Mouse (Mus musculus): ENCODE measurements around the gene Kcnip4. TPM values are rescaled to one million over a fixed set of nuclear protein-coding genes. Genes with fewer than 3 reads are reported as not detected.

Kcnip4 gene
- total RNA-seq (2012; rRNA removed) (not detected in 2 replicates), polyA plus RNA-seq (2012; ENCODE audit: insufficient read depth in 1 of 2, insufficient read length in 2 of 2, low read depth in 1 of 2, low replicate concordance in 2 of 2, missing spikeins in 1 of 2) (under 1 TPM in 1 of 2 experiments, not detected in 1; 0.19 TPM)

DNA sequence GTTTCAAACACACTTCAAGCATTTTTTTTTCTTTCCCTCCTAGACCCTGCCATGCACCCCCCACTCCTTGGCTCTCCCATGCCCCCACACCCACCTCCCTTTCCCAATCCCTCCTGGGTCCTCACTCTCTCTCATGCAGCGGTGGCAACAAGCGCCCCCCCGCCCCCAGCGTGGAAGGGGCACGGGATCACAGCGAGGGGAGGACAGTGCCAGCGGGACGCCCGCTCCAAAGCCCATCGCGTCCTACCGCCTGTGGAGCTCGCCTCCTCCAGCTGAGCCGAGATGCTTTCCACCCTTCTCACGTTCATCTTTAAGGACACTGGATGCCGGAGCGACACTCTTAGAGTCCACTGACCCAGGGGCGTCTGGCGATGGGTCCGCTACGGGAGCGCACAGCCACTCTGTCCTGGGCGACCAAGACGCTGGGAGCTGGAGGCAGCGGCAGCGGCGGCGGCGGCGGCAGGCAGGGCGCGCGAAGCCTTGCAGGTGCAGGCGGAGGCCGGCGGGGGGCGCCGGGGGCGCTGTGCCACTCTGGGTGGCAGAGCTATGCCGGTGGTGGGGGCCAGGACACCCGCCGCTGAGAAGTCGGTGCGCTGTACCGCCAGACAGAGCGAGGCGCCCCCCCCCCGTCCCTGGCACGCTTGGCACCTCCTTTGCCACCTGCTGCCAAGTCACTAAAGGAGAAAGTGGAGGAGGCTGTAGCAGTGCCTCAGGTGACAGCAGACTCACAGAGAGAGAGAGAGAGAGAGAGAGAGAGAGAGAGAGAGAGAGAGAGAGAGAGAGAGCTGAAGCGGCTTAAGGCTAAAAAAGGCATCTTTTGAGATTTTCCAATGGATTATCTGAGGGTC is at the start of gene Kcnip4:
Gene Kcnip4 (minus strand): TSS at position 514 of the 848 bp plus-strand sequence.
- Histone ChIP-seq H3K9ac (ENCODE audit: control insufficient read depth, low read depth, low read length, poor library complexity, severe bottlenecking) (no peak within 1 kb of the TSS), H3K4me3 (ENCODE audit: control insufficient read depth in 1 of 2, insufficient read depth in 1 of 2, low read depth in 2 of 2, low read length in 2 of 2) (no peak within 1 kb of the TSS), H3K36me3 (ENCODE audit: control insufficient read depth in 1 of 2, insufficient read depth in 2 of 2, low read length in 2 of 2) (no peaks in the 10 kb centered on the region), H3K27ac (ENCODE audit: control insufficient read depth, low read depth, low read length) (no peak within 1 kb of the TSS), H3K4me1 (ENCODE audit: control insufficient read depth in 1 of 2, insufficient read depth in 2 of 2, low read length in 2 of 2) (no peaks in the 10 kb centered on the region), H3K79me2 (ENCODE audit: control insufficient read depth, insufficient read depth, low read length, poor library complexity) (no peaks in the 10 kb centered on the region), H3K9me3 (replicated peaks; ENCODE audit: insufficient read depth, low read length) (no peaks in the 10 kb centered on the region), H3K27me3 (ENCODE audit: control insufficient read depth in 1 of 2, insufficient read depth in 2 of 2, low read length in 2 of 2) (no peaks in the 10 kb centered on the region)
- TF ChIP-seq HCFC1 (IDR thresholded peaks at IDR 0.05; ENCODE audit: low read depth, low read length) (no peak), MYC (IDR thresholded peaks at IDR 0.05; ENCODE audit: low read depth, low read length) (no peak), GATA1 (IDR thresholded peaks at IDR 0.05; ENCODE audit: low read depth, low read length) (no peak), POLR2AphosphoS5 (IDR thresholded peaks at IDR 0.05; ENCODE audit: borderline replicate concordance, low read depth, low read length) (no peak), NRF1 (IDR thresholded peaks at IDR 0.05; ENCODE audit: insufficient read depth, low read depth, low read length, poor library complexity, severe bottlenecking) (no peak), CHD1 (IDR thresholded peaks at IDR 0.05; ENCODE audit: low read depth, low read length) (no peak), BHLHE40 (IDR thresholded peaks at IDR 0.05; ENCODE audit: borderline replicate concordance, low read depth, low read length) (no peak), ZC3H11A (IDR thresholded peaks at IDR 0.05; ENCODE audit: low read depth, low read length) (no peak), ZNF384 (IDR thresholded peaks at IDR 0.05; ENCODE audit: low read depth, low read length) (no peak), KAT2A (conservative IDR thresholded peaks at IDR 0.05; ENCODE audit: low read depth, low read length) (no peak), MYB (IDR thresholded peaks at IDR 0.05; ENCODE audit: low read depth, low read length) (no peak), NELFE (IDR thresholded peaks at IDR 0.05; ENCODE audit: low read depth, low read length) (no peak), MAX (IDR thresholded peaks at IDR 0.05; ENCODE audit: low read length) (no peak), USF2 (IDR thresholded peaks at IDR 0.05; ENCODE audit: borderline replicate concordance in 1 of 2, insufficient read depth in 1 of 2, low read depth in 1 of 2, low read length in 2 of 2) (no peak), POLR2AphosphoS2 (IDR thresholded peaks at IDR 0.05; ENCODE audit: low read length) (no peak), JUND (IDR thresholded peaks at IDR 0.05; ENCODE audit: low read depth, low read length) (no peak), RAD21 (IDR thresholded peaks at IDR 0.05; ENCODE audit: low read depth, low read length) (no peak)
- no peak for DNase-seq (ENCODE audit: low read depth, low spot score)

DNA sequence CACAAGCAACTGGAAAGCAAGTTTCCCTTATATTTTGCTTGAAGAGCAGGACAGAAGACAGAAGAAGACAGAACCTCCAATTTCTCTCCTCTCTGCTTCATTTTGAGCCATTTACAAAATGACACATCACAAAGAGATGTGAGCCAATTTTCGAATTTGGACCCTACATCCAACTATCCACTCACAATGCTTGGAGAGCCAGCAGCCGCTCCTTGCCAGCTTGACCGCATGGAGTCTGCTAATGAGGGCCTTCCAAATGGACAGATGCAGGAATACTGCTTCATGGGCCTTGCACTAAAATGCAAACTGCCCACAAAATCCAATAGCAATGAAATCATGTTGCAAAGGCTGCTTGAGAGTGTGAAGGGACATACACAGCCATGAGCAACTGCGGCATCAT is 47.2 kb upstream of the Kcnip4 start:
- no peak for DNase-seq (ENCODE audit: low read depth, low spot score)
- Histone ChIP-seq H3K4me3 (ENCODE audit: control insufficient read depth in 1 of 2, insufficient read depth in 1 of 2, low read depth in 2 of 2, low read length in 2 of 2) (no peak overlapping the region), H3K4me1 (ENCODE audit: control insufficient read depth in 1 of 2, insufficient read depth in 2 of 2, low read length in 2 of 2) (no peaks in the 10 kb centered on the region), H3K79me2 (ENCODE audit: control insufficient read depth, insufficient read depth, low read length, poor library complexity) (no peaks in the 10 kb centered on the region), H3K9me3 (replicated peaks; ENCODE audit: insufficient read depth, low read length) (no peaks in the 10 kb centered on the region), H3K27ac (ENCODE audit: control insufficient read depth, low read depth, low read length) (no peak overlapping the region), H3K9ac (ENCODE audit: control insufficient read depth, low read depth, low read length, poor library complexity, severe bottlenecking) (no peak overlapping the region), H3K27me3 (ENCODE audit: control insufficient read depth in 1 of 2, insufficient read depth in 2 of 2, low read length in 2 of 2) (no peaks in the 10 kb centered on the region), H3K36me3 (ENCODE audit: control insufficient read depth in 1 of 2, insufficient read depth in 2 of 2, low read length in 2 of 2) (no peaks in the 10 kb centered on the region)
- no peak for TF ChIP-seq ELF1 (IDR thresholded peaks at IDR 0.05; ENCODE audit: low read depth, low read length)
- TF ChIP-seq SMC3 (IDR thresholded peaks at IDR 0.05; ENCODE audit: low read depth, low read length): no peak
- TF ChIP-seq ZC3H11A (IDR thresholded peaks at IDR 0.05; ENCODE audit: low read depth, low read length): no peak
- TF ChIP-seq EP300 (IDR thresholded peaks at IDR 0.05; ENCODE audit: low read depth in 1 of 2, low read length in 2 of 2): no peak
- no peak for TF ChIP-seq USF2 (IDR thresholded peaks at IDR 0.05; ENCODE audit: borderline replicate concordance in 1 of 2, insufficient read depth in 1 of 2, low read depth in 1 of 2, low read length in 2 of 2)
- no peak for TF ChIP-seq MXI1 (IDR thresholded peaks at IDR 0.05; ENCODE audit: low read depth, low read length)
- TF ChIP-seq GABPA (IDR thresholded peaks at IDR 0.05; ENCODE audit: low read depth, low read length): no peak
- no peak for TF ChIP-seq ZKSCAN1 (IDR thresholded peaks at IDR 0.05; ENCODE audit: low read depth, low read length)
- no peak for TF ChIP-seq MAFK (IDR thresholded peaks at IDR 0.05; ENCODE audit: borderline replicate concordance, low read depth, low read length)
- no peak for TF ChIP-seq NRF1 (IDR thresholded peaks at IDR 0.05; ENCODE audit: insufficient read depth, low read depth, low read length, poor library complexity, severe bottlenecking)
- no peak for TF ChIP-seq ETS1 (IDR thresholded peaks at IDR 0.05; ENCODE audit: low read depth, low read length)
- TF ChIP-seq CTCF (IDR thresholded peaks at IDR 0.05 in 2 of 3, conservative IDR thresholded peaks at IDR 0.05 in 1 of 3; ENCODE audit: control insufficient read depth in 1 of 3, insufficient read depth in 1 of 3, low read depth in 2 of 3, low read length in 3 of 3, poor library complexity in 1 of 3, severe bottlenecking in 1 of 3): no peak
- no peak for TF ChIP-seq CHD2 (IDR thresholded peaks at IDR 0.05; ENCODE audit: low read length)
- no peak for TF ChIP-seq KAT2A (conservative IDR thresholded peaks at IDR 0.05; ENCODE audit: low read depth, low read length)
- TF ChIP-seq MYC (IDR thresholded peaks at IDR 0.05; ENCODE audit: low read depth, low read length): no peak
- no peak for TF ChIP-seq TCF12 (IDR thresholded peaks at IDR 0.05; ENCODE audit: low read depth, low read length)
- TF ChIP-seq GATA1 (IDR thresholded peaks at IDR 0.05; ENCODE audit: low read depth, low read length): no peak

All from MEL (cell line).